Mouse (Mus musculus): ENCODE data around the gene Sh2d5.

DNA sequence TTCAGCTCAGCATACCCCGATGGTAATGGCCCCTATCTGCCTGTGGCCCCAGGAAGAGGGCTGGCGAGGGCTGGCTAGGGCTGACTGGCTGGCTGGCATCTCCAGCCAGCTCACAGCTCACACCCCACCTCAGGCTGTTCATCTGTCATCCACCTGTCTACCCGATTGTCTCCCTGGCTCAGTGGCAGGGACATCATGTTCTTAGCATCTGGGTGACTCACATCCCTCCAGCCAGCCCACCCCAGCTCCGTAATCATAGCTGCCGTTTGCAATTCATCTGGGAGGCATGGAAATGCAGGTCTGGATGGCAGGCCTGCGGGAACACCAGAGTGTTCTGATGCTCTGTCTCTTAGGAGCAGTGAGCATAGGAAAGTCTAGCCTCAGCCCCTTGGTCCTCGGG is 28.1 kb downstream of the Sh2d5 start:
- TF ChIP-seq CTCF (IDR thresholded peaks at IDR 0.05; ENCODE audit: borderline replicate concordance, control insufficient read depth, extremely low read depth, insufficient read depth, low read length, poor library complexity) (no peak), POLR2A (IDR thresholded peaks at IDR 0.05; ENCODE audit: control insufficient read depth, extremely low read depth, insufficient read depth, low read length, poor library complexity) (no peak)

Measured in thymus, adult 2 months (tissue).